Mouse (Mus musculus): ENCODE measurements around the gene Upf3a.
A peak's percentile ranks its signal among the peaks of the same experiment; 100 is the strongest.
"Not testable (repeated sequence)": the region's sequence is repeated elsewhere in the genome, so short reads cannot be mapped to it uniquely, and the experiment has no call there.

The Upf3a gene

DNA sequence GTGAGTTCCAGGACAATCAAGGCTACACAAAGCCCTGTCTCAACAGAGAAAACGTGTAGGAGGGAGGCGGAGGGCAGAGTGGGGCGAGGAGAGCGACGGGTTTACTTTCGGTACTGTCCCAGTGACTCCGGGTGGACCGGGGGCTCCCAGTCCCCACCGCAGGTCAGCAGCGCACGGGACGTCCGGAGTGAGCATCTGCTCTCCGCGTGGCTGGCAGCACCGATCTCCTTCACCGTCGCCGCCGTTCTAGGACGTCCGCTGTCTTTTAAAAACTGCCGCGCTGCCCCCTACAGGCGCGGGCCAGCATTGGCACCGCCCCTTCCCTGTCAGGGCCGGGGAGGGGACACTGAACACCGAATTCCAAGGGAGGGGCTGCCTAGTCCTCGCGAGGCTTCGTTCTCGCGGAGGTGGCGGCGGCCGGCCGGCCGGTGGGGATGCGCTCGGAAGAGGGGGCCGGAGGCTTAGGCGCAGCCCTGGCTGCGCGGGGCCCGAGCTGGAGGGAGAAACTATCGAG is at the start of gene Upf3a:
Upf3a (plus strand) TSS at position 366 of the 514 bp plus-strand sequence.
- peak; percentile 94 for DNase-seq (ENCODE audit: low spot score)

DNA sequence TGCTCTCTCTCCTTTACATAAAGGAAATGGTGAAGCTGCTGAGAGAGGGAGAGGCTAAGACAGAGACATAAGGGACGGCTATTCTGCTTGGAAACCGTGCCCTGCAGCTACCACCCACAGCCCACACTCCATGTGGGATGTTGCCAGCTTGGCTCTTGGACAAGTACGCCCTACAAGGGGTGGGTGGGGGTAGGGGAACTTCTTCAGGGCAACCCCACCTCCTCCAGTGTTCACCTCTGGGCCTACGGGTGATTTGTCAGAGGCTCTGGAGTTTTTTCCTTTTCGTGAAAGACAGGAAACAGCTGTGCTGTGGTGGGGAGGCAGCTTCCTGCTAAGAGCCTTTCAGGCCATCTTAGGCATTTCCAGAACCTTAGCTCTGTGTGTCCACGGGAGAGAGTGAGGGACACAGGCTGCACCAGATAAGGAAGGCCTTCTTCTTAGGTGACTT is 45.1 kb upstream of the Upf3a start:
- peak; percentile 55 for DNase-seq (ENCODE audit: low spot score)

DNA sequence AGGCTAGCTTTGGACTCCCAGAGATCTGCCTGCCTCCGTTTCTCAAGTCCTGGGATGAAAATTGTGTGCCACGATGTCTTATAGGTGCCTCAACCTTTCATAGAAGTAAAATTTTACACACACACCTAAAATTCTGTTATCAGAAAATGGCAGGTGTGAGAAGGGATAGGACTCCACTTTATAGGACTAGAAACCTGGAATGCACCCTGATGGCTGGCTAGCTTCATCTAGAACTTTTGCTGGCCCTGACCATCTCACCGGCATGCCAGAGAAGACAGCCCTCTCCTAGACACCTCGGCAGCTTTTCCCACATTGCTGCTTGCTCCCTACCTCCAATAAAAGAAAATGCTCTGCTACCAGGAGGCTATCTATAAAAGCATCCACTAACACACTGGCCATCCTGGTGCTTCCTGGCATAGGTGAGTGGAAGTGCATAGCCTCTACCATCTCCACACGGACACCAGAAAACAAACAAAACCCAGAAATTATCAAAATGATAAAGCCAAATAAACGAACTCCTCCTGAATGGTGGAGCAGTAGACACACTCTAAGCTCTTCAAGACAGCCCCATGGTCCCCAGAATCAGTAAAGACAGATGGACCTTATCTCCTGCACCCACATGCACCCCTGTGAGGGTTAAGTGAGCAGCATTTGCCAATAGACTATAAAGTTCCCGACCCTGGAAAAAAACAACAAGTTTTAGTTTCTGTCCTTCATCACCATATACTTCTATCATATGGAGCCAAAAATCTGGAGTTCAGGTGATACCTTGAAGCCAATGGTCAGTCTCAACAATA is 44.4 kb upstream of the Upf3a start:
- DNase-seq (ENCODE audit: low spot score), result no peak

DNA sequence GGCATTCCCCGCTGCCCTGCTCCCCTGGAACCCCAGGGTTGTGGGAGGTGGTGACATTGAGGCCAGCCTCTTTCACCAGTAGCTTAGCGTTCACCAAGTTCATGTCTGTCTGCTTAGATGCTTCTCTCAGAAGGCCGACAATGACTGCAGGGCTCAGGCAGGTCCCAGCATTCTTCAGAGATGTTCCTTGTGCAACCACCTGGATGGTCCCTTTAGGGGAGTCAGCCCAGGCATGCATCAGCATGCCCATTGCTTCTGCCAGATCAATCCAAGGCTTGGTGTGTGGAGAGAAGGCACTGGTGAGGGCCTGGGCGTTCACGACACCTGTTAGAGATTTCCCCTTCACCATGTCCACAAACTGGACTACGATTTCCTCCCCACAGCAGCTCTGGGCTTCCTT is 39.2 kb upstream of the Upf3a start:
- not testable (repeated sequence) for DNase-seq (ENCODE audit: low spot score)

DNA sequence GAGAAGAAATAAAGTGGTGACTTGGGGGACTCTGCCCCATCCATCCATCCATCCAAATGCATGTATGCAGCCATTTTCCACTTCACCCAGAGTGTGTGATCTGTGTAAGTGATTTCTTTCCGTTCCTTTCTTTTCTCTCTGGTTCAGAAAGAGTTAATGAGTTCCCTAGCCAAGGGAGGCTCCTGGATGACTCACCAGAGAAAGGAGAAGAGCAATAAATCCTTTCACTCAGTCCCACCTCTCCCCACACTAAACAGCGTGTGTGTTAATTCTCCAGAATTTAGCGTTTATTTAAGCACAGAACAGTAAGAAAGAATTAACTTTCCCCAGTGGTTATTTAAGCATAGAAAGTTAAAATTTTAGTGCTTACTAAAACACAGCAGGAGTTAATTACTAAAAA is 37.8 kb upstream of the Upf3a start:
- no peak for DNase-seq (ENCODE audit: low spot score)

DNA sequence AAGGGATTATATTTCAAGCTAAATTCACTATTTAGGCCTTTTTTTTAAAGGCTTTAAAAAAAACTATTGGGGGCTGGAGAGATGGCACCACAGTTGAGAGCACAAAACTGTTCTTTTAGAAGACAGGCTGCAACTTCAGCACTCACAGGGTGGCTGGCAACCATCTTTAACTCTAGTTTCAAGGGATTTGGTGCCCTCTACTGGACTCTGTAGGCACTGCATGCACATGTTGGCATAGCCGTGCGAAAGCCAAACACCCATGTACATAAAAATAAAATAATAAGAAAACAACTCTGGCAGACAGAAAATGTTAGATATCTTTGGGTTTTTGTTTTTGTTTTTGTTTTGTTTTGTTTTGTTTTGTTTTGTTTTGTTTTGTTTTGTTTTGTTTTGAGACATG is 31.7 kb upstream of the Upf3a start:
- peak; percentile 68 for DNase-seq (ENCODE audit: low spot score)

DNA sequence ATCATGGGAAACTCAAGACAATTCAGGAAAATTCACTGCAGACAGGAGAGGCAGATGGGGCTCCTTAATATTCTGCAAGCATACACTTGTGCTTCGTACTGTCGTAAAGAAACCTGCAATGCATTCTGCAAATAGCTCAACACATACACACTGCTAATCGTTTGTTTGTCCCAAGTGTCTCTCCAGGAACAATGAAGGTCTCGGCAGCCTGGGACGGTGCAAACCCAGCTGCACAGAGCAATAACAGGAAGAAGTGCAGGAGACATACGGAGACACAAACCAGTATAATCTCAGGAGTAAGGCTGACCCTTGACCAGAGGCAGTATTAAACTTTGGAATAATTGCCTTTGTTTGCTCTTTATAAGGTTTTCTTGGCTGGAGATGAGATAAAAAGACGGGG is 28.9 kb upstream of the Upf3a start:
- no peak for DNase-seq (ENCODE audit: low spot score)

DNA sequence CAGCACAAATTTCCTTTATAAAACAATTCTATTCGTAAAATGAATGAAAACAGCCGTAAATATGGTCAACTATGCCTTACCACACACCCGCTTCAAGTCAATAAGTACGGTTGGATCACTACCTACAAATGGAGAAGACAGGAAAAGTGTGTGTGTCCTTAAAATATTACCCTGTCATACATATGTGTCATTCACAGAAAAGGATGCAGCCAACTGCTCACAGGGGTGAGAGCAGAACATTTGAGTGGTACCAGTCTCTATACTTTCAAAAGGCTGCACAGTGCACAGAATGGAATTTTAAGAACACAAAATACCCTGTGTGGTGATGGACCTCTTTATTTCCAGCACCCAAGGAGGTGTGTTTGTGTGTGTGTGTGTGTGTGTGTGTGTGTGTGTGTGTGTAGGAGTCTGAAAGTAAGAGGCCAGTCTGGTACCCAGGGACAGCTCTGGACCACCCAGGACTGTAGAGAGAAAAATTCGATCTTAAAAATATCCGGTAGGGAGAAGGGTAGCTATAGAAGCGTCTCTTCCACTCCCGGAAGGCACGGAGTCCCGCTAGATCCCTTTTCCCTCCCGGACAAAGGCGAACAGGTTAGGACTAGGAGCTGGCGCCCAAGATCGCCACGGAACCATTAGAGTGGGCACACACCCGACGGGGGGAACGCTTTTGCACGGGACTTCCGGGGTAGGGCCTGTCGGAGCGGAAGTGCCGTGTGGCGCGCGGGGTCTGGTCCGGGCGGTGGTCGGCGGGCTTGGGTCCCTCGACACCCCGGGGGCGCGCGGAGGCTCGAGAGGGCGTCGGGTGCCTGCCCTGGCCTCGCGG is 28.2 kb upstream of the Upf3a start, which contains the start of gene Cdc16:
Cdc16 (plus strand) TSS at position 695 of the 823 bp plus-strand sequence.
- peak; percentile 88 for DNase-seq (ENCODE audit: low spot score)

DNA sequence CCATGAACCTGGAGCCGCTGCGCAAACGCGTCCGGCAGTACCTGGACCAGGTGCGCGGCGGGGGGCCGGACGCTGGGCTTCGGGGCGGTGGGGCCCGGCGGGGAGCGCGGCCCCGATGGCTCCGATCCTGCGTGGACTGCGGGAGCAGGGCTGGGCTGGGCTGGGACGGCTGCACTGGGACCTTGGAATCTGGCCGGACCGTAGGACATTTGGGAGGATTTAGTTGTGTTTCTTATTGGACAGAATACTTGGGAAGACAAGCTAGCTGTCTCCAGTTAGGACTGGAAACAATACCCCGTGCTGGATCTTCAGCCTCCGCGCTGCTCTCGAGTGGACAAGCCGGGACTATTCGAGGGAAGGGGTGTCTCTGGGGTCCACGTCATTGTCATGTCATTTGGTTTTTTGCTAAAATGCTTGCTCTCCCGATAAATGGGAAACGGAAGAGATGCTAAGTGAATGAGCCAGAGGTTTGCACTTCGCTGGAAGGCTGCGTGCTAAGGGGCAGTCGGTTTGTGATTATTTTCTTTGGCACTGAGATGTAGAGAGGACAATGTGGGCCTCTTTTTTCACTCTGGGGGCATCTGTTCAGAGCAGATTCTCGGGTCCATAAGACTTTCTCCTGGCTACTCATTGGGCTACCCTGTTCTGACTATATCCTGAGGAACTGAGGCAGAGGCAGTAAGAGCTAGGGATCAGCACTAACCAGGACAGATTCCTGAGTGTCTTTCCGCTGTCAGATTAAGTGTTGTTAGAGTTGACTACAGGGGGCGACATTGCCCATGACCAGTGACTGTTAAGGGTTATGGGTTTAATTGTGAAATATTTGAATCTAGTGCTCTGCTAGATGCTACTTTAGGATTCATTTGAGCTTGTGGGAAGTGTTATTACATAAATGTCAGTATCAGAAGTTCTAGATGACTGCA is 27.3 kb upstream of the Upf3a start:
- peak; percentile 57 for DNase-seq (ENCODE audit: low spot score)

DNA sequence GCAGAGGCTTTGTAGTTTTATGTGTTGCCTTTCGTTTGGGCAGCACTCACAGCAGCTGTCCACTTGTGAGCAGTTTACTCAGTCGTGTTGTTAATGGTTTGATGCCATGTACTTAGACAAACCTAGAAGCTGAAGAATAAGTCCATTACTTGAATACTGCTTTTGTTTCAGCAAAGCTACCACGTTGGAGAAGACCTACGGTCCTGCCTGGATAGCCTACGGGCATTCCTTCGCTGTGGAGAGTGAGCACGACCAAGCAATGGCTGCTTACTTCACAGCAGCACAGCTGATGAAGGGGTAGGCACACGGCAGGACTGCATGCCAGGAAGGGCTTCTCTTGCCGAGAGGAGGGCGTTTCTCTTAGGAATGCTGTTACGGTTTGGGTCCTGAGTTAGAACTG is 16.2 kb upstream of the Upf3a start:
- no peak for DNase-seq (ENCODE audit: low spot score)

DNA sequence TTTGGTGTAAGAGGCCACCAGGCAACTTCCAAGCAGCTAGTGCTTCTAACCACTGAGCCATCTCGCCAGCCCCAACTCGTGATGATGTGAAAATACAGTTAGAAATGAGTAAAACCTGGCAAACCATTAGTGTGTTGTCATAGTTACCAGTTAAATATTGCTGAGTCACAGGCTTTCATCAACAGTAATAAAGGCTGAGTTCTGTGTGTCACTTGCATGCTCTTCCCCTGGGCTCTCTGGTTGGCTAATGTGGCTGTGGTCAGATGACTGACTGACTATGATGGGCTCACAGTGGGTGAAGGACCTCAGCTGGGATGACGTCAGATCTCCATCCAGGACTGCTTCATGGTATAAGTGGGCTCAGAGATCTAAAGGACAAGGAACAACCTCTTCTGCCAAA is 4.9 kb upstream of the Upf3a start:
- no peak for DNase-seq (ENCODE audit: low spot score)

DNA sequence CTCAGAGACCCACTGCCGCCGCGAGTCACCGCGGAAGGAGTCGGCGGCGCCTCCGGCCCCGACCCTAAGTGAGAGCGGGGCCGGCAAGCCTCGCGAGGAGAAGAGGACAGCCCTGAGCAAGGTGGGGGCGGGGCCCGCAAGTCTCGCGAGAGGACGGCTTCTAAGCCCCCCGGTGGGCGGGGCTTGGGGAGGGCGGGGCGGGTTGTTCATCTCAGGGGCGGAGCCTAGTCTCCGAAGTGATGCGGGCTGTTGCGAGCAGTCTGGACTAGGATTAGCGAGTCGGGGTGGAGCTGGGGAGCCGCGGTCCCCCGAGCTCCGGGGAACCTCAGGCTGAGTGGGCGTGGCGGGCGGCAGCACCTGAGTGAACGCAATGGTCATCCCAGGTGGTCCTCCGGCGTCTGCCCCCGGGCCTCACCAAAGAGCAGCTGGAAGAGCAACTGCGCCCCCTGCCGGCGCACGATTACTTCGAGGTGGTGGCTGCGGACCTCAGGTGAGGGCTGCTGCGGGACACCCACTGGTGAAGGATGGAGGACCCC is 417 bp downstream of the Upf3a start:
- DNase-seq (ENCODE audit: low spot score), result peak; percentile 94

DNA sequence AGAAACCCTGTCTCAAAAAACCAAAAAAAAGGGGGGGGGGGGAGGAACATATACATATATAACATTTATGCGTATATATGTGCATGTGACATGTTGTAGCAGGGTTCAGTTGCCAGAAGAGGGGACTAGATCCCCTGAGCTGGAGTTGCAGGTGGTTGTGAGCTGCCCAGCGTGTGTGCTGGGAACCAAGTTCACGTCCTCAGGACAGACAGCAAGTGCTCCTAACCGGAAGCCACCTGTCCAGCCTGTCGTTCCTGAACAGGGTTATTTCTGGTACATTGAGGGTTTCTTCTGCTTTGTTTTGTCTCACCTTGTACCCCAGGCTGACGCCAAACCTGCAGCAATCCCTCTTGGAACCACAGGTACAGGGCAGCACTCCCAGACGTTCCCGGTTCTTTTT is 4.2 kb downstream of the Upf3a start:
- no peak for DNase-seq (ENCODE audit: low spot score)

DNA sequence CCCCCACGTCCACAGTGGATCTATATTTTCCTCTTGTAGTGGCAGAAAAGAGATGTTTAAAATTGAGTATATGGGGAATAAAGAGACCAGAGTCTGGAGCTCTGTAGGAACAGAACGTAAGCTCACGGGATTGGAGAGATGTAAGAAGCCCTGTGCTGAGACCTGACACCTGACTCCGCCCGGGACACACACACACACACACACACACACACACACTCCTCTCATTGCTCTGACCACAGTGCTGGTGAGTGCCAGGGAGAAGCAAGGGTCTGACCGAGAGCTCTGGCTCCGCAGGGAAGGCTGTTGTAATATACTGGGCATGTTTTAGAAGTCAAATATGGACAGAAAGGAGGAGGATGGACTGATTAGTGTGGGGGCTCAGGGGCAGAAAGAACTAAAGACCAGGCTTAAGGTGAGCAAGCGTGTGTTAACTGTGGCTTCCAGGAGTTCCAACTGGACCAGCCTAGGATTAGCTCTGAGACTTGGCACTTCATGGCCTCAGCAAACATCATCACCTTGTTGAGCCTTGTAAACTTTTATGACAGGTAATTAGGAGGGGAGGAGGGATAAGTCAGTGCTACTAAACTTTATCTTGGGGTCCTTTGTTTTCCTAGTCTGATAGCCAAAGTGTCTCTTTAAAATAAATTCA is 7.8 kb downstream of the Upf3a start:
- DNase-seq (ENCODE audit: low spot score), result no peak

DNA sequence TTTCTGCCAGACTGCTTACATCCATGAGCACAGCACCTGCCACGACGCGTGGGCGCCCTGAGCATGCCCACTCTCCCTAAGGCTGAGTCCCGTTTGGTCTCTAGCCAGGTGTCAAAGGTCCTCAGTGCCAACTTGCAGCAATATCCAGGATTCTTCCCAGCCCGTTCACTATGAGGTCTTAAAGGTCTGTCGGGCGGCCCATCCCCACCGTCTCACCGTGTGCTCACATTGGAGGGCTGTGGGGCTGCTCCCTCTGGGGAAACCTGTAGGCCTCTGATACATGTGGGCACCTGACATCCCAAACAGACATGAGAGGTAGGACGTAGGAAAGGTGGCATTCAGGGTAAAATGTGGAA is 8.3 kb downstream of the Upf3a start:
- no peak for DNase-seq (ENCODE audit: low spot score)

DNA sequence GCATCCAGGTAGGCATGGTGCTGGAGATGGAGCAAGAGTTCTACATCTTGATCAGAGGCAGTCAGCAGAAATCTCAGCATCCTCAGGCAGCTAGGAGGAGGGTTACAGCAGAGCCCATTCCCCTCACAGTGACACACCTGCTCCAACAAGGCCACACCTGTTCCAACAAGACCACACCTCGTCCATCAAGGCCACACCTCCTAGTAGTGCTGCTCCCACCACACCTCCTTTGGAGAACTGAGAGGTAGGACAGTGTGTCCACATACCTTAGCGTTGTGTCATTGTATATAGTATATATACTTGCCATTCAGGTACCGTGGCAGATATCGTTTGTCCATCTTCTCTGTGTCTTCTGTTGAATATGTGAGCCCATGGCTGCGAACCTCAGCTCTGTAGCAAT is 12.3 kb downstream of the Upf3a start:
- no peak for DNase-seq (ENCODE audit: low spot score)

DNA sequence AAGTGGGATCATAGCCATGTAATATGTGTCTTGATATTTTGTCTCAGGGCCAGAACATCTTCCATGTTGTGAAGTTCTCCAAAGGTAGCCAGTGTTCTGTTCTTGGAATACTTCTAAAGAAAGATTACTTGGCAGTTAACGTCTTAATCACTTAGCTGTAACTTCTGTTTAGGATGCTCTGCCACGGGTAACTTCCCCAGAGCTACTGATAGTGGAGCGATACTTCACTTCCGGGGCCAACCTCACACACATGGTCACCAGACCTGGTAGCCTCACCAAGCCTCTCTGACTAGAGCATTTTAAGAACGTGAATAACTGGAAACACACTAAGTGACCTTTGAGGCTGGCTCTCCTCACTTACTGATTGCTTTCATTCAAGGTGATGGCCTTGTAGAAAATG is 14.2 kb downstream of the Upf3a start:
- no peak for DNase-seq (ENCODE audit: low spot score)

DNA sequence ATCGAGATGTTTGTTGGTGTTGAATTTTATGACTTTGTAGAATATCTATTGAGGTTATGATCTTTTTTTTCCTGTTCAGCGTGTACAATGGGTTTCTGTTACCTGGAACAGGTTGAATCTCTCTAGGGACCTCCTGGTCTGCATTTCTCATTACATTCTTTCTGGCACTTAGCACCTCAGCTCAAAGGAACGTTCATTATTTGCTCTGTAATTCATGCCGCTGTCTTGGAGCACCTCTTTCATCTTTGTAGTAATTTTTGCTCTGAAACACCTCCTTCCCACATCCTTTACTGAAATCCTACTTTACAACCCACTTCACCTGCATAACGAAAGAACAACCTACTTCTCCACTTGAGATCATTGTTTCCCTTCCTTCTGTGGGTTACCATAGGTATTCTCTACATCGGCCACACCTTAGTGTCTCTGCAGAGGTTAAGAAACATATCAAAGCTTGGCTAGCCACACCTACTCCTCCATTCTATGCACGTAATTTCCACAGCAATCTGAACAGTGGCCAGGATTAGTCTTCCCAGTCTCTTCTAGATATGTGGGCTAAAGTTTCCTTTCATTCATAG is 43.3 kb downstream of the Upf3a start:
- peak; percentile 1 for DNase-seq (ENCODE audit: low spot score)

DNA sequence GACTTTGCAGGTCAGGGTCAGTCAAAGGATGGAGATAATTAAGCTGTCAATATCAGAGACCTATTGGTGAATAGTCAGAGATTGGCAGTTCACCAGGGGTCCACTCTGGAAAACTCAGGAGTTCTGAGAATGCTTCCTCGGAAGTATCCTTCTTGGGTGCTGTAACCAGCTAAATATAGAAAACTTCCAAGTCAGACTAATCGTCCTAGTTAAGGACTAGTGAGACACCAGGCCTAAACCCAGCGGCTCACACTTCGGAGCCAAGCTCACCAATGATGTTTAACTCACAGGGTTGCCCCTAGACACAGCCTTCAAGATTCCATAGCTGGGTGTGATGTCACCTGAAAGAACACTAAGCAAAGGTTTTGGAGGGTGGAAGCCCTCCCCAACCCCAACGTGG is 52.9 kb downstream of the Upf3a start, which contains the start of gene AF366264:
AF366264 (minus strand) TSS at position 101 of the 400 bp plus-strand sequence.
- not testable (repeated sequence) for DNase-seq (ENCODE audit: low spot score)

DNA sequence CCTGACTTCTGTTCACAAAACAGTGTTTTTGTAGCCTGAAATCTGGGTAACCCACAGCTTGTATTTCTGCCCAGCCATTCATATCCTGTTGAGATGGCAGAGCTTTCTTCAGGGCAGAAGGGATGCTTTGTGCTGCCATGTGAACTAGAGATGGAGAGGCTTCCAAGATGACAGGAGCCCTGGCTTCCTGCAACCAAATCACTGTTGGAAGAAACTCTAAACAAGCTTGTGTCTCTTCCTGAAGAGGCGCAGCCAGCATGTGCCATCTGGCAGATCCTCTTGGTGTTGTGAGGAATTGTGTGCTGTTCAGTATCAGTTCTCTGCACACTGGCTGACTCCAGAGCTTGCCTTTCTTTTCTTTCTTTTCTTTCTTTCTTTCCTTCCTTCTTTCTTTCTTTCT is 57.9 kb downstream of the Upf3a start:
- DNase-seq (ENCODE audit: low spot score), result not testable (repeated sequence)
